Mouse (Mus musculus): ENCODE measurements around the gene Lingo1. TPM values are rescaled to one million over a fixed set of nuclear protein-coding genes. Genes with fewer than 3 reads are reported as not detected.

Lingo1 gene
- polyA plus RNA-seq, 1 experiment from 2014 or later, result 3.3 TPM

DNA sequence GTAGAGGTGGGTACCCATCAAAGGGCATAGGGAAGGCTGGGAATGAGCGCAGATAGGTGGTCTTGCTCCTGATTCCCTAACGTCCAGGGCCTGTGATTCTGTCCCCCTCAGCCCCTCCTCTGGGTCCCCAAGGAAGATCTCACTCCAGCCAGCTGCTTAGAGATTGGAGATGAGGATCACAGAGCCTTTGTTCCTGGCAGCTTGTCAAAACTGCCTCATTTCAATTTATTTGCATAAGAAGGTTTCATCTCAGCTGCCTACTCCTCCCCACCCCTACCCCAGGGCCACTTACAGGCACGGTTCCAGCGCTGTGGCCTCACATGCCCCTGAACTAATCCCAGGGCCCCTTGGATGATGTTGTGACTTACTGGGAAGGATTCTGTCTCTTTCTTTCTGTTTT is 33.9 kb upstream of the Lingo1 start:
- no peak overlapping the region for H3K27ac ChIP-seq (ENCODE audit: low read length)
- WGBS, result 28% methylated on average over 4 of the region's 4 CpGs
- no peak for ATAC-seq (ENCODE audit: low read depth)
- H3K4me2 ChIP-seq (ENCODE audit: low read depth, low read length), result no peak overlapping the region
- no peak overlapping the region for H3K4me3 ChIP-seq (ENCODE audit: low read length)
- no peak overlapping the region for H3K9ac ChIP-seq (ENCODE audit: low read length)
- no peaks in the 10 kb centered on the region for H3K4me1 ChIP-seq (replicated peaks; ENCODE audit: control insufficient read depth, insufficient read depth, low read length)
- no peaks in the 10 kb centered on the region for H3K36me3 ChIP-seq (ENCODE audit: control insufficient read depth, insufficient read depth, low read length)
- peaks cover 12% of the 10 kb centered on the region for H3K27me3 ChIP-seq (ENCODE audit: control insufficient read depth, insufficient read depth, low read depth, low read length)
- H3K9me3 ChIP-seq (ENCODE audit: control insufficient read depth, low read length), result no peaks in the 10 kb centered on the region

DNA sequence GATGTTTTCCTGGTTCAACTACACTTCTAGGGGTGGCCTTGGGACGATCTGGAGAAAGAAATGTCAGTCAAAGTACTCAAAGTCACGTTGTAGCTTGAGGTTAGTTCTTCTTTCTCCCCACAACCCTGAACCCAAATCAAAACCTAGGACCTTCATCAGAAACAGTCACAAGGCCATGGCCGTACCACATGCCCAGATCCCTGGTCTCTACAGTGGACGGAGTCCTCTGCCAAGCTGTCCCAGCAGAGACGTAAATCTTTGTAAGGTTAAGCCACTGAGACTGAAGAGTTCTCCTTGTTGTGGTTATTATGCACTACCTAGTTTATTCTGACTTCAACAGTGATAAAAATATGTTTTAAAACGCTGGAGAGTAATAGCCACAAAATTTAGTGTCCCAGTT is 32.6 kb upstream of the Lingo1 start:
- H3K4me3 ChIP-seq (ENCODE audit: low read length), result no peak overlapping the region
- peaks cover 12% of the 10 kb centered on the region for H3K27me3 ChIP-seq (ENCODE audit: control insufficient read depth, insufficient read depth, low read depth, low read length)
- no peaks in the 10 kb centered on the region for H3K36me3 ChIP-seq (ENCODE audit: control insufficient read depth, insufficient read depth, low read length)
- WGBS, result 81% methylated on average over 6 of the region's 6 CpGs
- no peak overlapping the region for H3K27ac ChIP-seq (ENCODE audit: low read length)
- no peak for ATAC-seq (ENCODE audit: low read depth)
- no peak overlapping the region for H3K9ac ChIP-seq (ENCODE audit: low read length)
- no peaks in the 10 kb centered on the region for H3K9me3 ChIP-seq (ENCODE audit: control insufficient read depth, low read length)
- no peaks in the 10 kb centered on the region for H3K4me1 ChIP-seq (replicated peaks; ENCODE audit: control insufficient read depth, insufficient read depth, low read length)
- H3K4me2 ChIP-seq (ENCODE audit: low read depth, low read length), result no peak overlapping the region

DNA sequence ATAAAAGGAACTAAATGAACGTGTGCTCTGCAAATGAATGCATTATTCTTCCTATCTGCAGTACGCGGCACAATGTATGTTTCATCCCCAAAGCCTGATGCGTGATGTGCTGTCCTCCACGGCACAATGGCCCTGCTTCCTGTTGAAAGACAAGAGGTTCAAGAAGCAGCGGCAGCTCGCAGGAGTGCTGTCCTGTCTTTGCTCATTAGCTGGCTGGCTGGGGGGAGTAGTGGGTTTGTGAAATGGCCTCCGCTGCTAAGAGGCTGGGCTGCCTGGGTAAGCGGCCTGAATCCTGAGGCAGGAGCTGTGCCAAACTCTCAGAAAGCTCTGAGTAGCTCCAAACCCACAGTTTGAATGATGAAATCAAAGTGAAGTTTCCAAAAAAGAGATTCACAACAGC is 31.9 kb upstream of the Lingo1 start:
- Histone ChIP-seq H3K4me3 (ENCODE audit: low read length) (no peak overlapping the region), H3K4me2 (ENCODE audit: low read depth, low read length) (no peak overlapping the region), H3K27me3 (ENCODE audit: control insufficient read depth, insufficient read depth, low read depth, low read length) (peaks cover 12% of the 10 kb centered on the region), H3K36me3 (ENCODE audit: control insufficient read depth, insufficient read depth, low read length) (no peaks in the 10 kb centered on the region), H3K9me3 (ENCODE audit: control insufficient read depth, low read length) (no peaks in the 10 kb centered on the region), H3K4me1 (replicated peaks; ENCODE audit: control insufficient read depth, insufficient read depth, low read length) (no peaks in the 10 kb centered on the region), H3K27ac (ENCODE audit: low read length) (no peak overlapping the region), H3K9ac (ENCODE audit: low read length) (no peak overlapping the region)
- WGBS, result 39% methylated on average over 9 of the region's 9 CpGs
- ATAC-seq (ENCODE audit: low read depth), result no peak

- Histone ChIP-seq H3K36me3 (ENCODE audit: control insufficient read depth, insufficient read depth, low read length) (no peaks in the 10 kb centered on the region), H3K4me2 (ENCODE audit: low read depth, low read length) (peak overlapping the region; percentile 15; the same call in 1 of the 2 replicates), H3K4me1 (replicated peaks; ENCODE audit: control insufficient read depth, insufficient read depth, low read length) (no peaks in the 10 kb centered on the region), H3K27ac (ENCODE audit: low read length) (no peak overlapping the region), H3K27me3 (ENCODE audit: control insufficient read depth, insufficient read depth, low read depth, low read length) (peaks cover 12% of the 10 kb centered on the region), H3K9ac (ENCODE audit: low read length) (no peak overlapping the region), H3K9me3 (ENCODE audit: control insufficient read depth, low read length) (no peaks in the 10 kb centered on the region), H3K4me3 (ENCODE audit: low read length) (no peak overlapping the region)
- 12% methylated on average over 21 of the region's 21 CpGs for WGBS
- ATAC-seq (ENCODE audit: low read depth), result no peak
These were observed 29.4 kb upstream of the Lingo1 start for GRCm38 (mm10) chr9:56825476-56826213.

GRCm38 (mm10) chr9:56824900-56825299 is 28.6 kb upstream of the Lingo1 start:
- 2% methylated on average over 3 of the region's 3 CpGs for WGBS
- no peak overlapping the region for H3K4me2 ChIP-seq (ENCODE audit: low read depth, low read length)
- no peaks in the 10 kb centered on the region for H3K36me3 ChIP-seq (ENCODE audit: control insufficient read depth, insufficient read depth, low read length)
- H3K9ac ChIP-seq (ENCODE audit: low read length), result no peak overlapping the region
- H3K9me3 ChIP-seq (ENCODE audit: control insufficient read depth, low read length), result no peaks in the 10 kb centered on the region
- no peak overlapping the region for H3K4me3 ChIP-seq (ENCODE audit: low read length)
- no peak overlapping the region for H3K27ac ChIP-seq (ENCODE audit: low read length)
- H3K27me3 ChIP-seq (ENCODE audit: control insufficient read depth, insufficient read depth, low read depth, low read length), result peaks cover 12% of the 10 kb centered on the region
- H3K4me1 ChIP-seq (replicated peaks; ENCODE audit: control insufficient read depth, insufficient read depth, low read length), result no peaks in the 10 kb centered on the region
- ATAC-seq (ENCODE audit: low read depth), result no peak

DNA sequence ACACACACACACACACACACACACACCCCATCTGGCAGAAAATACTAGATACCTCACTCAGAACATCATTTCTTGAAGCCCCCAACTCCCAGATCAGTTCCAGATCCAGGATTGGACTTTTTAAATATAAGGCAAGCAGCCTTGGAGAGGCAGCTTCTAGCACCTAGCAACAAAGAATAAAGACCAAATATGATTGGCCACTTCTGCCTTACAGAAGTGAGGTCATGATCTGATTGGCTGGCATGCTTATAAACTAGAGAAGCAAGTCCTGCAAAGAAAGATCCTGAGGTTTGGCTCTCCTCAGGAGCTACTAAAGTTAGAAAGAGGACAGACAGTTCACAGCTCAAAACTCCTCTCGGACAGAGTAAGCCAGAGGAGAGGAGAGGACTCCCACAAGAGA is 14.6 kb upstream of the Lingo1 start:
- no peak overlapping the region for H3K4me2 ChIP-seq (ENCODE audit: low read depth, low read length)
- no peak overlapping the region for H3K9ac ChIP-seq (ENCODE audit: low read length)
- H3K27me3 ChIP-seq (ENCODE audit: control insufficient read depth, insufficient read depth, low read depth, low read length), result no peaks in the 10 kb centered on the region
- WGBS, result 63% methylated on average over 1 of the region's 1 CpGs
- H3K4me1 ChIP-seq (replicated peaks; ENCODE audit: control insufficient read depth, insufficient read depth, low read length), result no peaks in the 10 kb centered on the region
- H3K9me3 ChIP-seq (ENCODE audit: control insufficient read depth, low read length), result no peaks in the 10 kb centered on the region
- H3K4me3 ChIP-seq (ENCODE audit: low read length), result no peak overlapping the region
- no peaks in the 10 kb centered on the region for H3K36me3 ChIP-seq (ENCODE audit: control insufficient read depth, insufficient read depth, low read length)
- no peak for ATAC-seq (ENCODE audit: low read depth)
- H3K27ac ChIP-seq (ENCODE audit: low read length), result no peak overlapping the region

GRCm38 (mm10) chr9:56807990-56808389 is 11.7 kb upstream of the Lingo1 start:
- H3K27me3 ChIP-seq (ENCODE audit: control insufficient read depth, insufficient read depth, low read depth, low read length), result no peaks in the 10 kb centered on the region
- 74% methylated on average over 6 of the region's 6 CpGs for WGBS
- H3K27ac ChIP-seq (ENCODE audit: low read length), result no peak overlapping the region
- ATAC-seq (ENCODE audit: low read depth), result no peak
- H3K4me2 ChIP-seq (ENCODE audit: low read depth, low read length), result no peak overlapping the region
- H3K36me3 ChIP-seq (ENCODE audit: control insufficient read depth, insufficient read depth, low read length), result no peaks in the 10 kb centered on the region
- no peak overlapping the region for H3K9ac ChIP-seq (ENCODE audit: low read length)
- no peak overlapping the region for H3K4me3 ChIP-seq (ENCODE audit: low read length)
- no peaks in the 10 kb centered on the region for H3K9me3 ChIP-seq (ENCODE audit: control insufficient read depth, low read length)
- H3K4me1 ChIP-seq (replicated peaks; ENCODE audit: control insufficient read depth, insufficient read depth, low read length), result no peaks in the 10 kb centered on the region

DNA sequence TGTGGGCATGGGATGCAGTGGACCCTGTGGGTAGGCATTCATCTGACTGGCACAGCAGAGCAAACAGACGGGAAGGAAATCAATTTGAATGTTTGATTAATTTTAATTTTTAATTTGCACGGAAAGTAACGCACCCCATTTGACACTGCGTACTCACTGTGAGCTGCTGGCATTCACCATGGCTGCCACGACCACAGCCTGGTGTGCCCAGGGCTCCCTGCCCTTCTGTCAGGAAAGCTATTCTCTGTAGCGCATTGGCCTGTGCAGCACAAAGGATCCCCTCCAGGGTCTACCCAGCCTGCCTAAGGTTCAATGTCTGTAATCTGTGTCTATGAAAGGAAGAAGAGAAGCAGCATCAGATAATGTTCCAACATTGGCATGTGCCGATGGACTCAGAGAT is 6.9 kb upstream of the Lingo1 start:
- no peak for ATAC-seq (ENCODE audit: low read depth)
- no peaks in the 10 kb centered on the region for H3K36me3 ChIP-seq (ENCODE audit: control insufficient read depth, insufficient read depth, low read length)
- H3K4me3 ChIP-seq (ENCODE audit: low read length), result no peak overlapping the region
- 89% methylated on average over 7 of the region's 7 CpGs for WGBS
- no peaks in the 10 kb centered on the region for H3K4me1 ChIP-seq (replicated peaks; ENCODE audit: control insufficient read depth, insufficient read depth, low read length)
- H3K4me2 ChIP-seq (ENCODE audit: low read depth, low read length), result no peak overlapping the region
- no peak overlapping the region for H3K9ac ChIP-seq (ENCODE audit: low read length)
- H3K9me3 ChIP-seq (ENCODE audit: control insufficient read depth, low read length), result no peaks in the 10 kb centered on the region
- H3K27me3 ChIP-seq (ENCODE audit: control insufficient read depth, insufficient read depth, low read depth, low read length), result peaks cover 5% of the 10 kb centered on the region
- H3K27ac ChIP-seq (ENCODE audit: low read length), result no peak overlapping the region

DNA sequence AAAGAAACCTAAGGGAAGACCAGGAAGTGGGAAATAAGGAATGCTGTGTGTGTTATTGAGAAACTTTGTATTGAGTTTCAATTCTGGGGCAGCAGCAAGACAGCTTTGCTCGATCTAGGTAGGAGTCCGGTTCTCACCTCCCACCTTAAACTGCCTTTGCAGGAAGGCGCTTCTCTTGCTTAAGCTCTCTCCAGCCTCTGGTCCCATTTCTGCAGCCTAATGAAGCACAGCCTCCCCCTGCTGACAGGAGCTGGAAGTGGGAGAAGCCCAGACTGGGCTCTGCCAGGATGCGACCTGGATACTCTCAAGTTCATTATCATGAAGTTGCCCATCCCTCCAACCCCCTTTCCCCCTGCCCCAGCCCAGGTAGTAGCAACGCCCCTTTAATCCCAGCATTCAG is 1.6 kb upstream of the Lingo1 start:
- Histone ChIP-seq H3K27me3 (ENCODE audit: control insufficient read depth, insufficient read depth, low read depth, low read length) (peaks cover 51% of the 10 kb centered on the region), H3K27ac (ENCODE audit: low read length) (no peak overlapping the region), H3K36me3 (ENCODE audit: control insufficient read depth, insufficient read depth, low read length) (no peaks in the 10 kb centered on the region), H3K4me1 (replicated peaks; ENCODE audit: control insufficient read depth, insufficient read depth, low read length) (peaks cover 9% of the 10 kb centered on the region), H3K4me2 (ENCODE audit: low read depth, low read length) (no peak overlapping the region), H3K4me3 (ENCODE audit: low read length) (no peak overlapping the region), H3K9ac (ENCODE audit: low read length) (no peak overlapping the region), H3K9me3 (ENCODE audit: control insufficient read depth, low read length) (no peaks in the 10 kb centered on the region)
- peak; percentile 61; the same call in 1 of the 2 replicates for ATAC-seq (ENCODE audit: low read depth)
- 8% methylated on average over 5 of the region's 5 CpGs for WGBS

Measured in lung, embryonic 16.5 days (tissue).